Mouse (Mus musculus): ENCODE measurements around the gene Dnajc17. TPM values are rescaled to one million over a fixed set of nuclear protein-coding genes. Genes with fewer than 3 reads are reported as not detected.

The Dnajc17 gene
- total and polyA plus RNA-seq, 3 experiments, result 14.7 to 15.8 TPM; not detected in 1

- H3K27me3 ChIP-seq (ENCODE audit: control insufficient read depth in 1 of 2, insufficient read depth in 2 of 2, low read length in 2 of 2), result no peaks in the 10 kb centered on the region
- DNase-seq (ENCODE audit: low read depth, low spot score), result no peak
- no peak overlapping the region for H3K27ac ChIP-seq (ENCODE audit: control insufficient read depth, low read depth, low read length)
- no peaks in the 10 kb centered on the region for H3K79me2 ChIP-seq (ENCODE audit: control insufficient read depth, insufficient read depth, low read length, poor library complexity)
- TF ChIP-seq EP300 (IDR thresholded peaks at IDR 0.05; ENCODE audit: low read depth in 1 of 2, low read length in 2 of 2) (no peak), MEF2A (IDR thresholded peaks at IDR 0.05; ENCODE audit: extremely low read depth, insufficient replicate concordance, low read depth, low read length, poor library complexity, severe bottlenecking) (no peak), MAFK (IDR thresholded peaks at IDR 0.05; ENCODE audit: borderline replicate concordance, low read depth, low read length) (no peak), POLR2AphosphoS2 (IDR thresholded peaks at IDR 0.05; ENCODE audit: low read length) (no peak), UBTF (IDR thresholded peaks at IDR 0.05; ENCODE audit: borderline replicate concordance, insufficient read depth, low read depth, low read length) (no peak)
- H3K9me3 ChIP-seq (replicated peaks; ENCODE audit: insufficient read depth, low read length), result no peaks in the 10 kb centered on the region
- peaks cover 0 to 8% of the 10 kb centered on the region in 2 experiments; a peak in 2 of 4 replicates for H3K36me3 ChIP-seq (ENCODE audit: control insufficient read depth in 1 of 2, insufficient read depth in 2 of 2, low read length in 2 of 2)
- H3K4me3 ChIP-seq (ENCODE audit: control insufficient read depth in 1 of 2, insufficient read depth in 1 of 2, low read depth in 2 of 2, low read length in 2 of 2), result no peak overlapping the region
- no peak overlapping the region for H3K9ac ChIP-seq (ENCODE audit: control insufficient read depth, low read depth, low read length, poor library complexity, severe bottlenecking)
- H3K4me1 ChIP-seq (ENCODE audit: control insufficient read depth in 1 of 2, insufficient read depth in 2 of 2, low read length in 2 of 2), result peaks cover 4 to 16% of the 10 kb centered on the region in 2 experiments; a peak in 3 of 4 replicates
Measured at GRCm38 (mm10) chr2:119177384-119177939, 31.1 kb downstream of the Dnajc17 start.

- DNase-seq (ENCODE audit: low read depth, low spot score), result no peak
- H3K4me1 ChIP-seq (ENCODE audit: control insufficient read depth in 1 of 2, insufficient read depth in 2 of 2, low read length in 2 of 2), result peaks cover 4 to 22% of the 10 kb centered on the region in 2 experiments; a peak in 3 of 4 replicates
Measured at GRCm38 (mm10) chr2:119176761-119177160, 31.8 kb downstream of the Dnajc17 start.

GRCm38 (mm10) chr2:119175614-119176013 is 33.0 kb downstream of the Dnajc17 start:
- TF ChIP-seq HCFC1 (IDR thresholded peaks at IDR 0.05; ENCODE audit: low read depth, low read length) (no peak), USF2 (IDR thresholded peaks at IDR 0.05; ENCODE audit: borderline replicate concordance in 1 of 2, insufficient read depth in 1 of 2, low read depth in 1 of 2, low read length in 2 of 2) (no peak), MAZ (IDR thresholded peaks at IDR 0.05; ENCODE audit: low read depth, low read length) (no peak)
- Histone ChIP-seq H3K27me3 (ENCODE audit: control insufficient read depth in 1 of 2, insufficient read depth in 2 of 2, low read length in 2 of 2) (no peaks in the 10 kb centered on the region), H3K9ac (ENCODE audit: control insufficient read depth, low read depth, low read length, poor library complexity, severe bottlenecking) (no peak overlapping the region), H3K27ac (ENCODE audit: control insufficient read depth, low read depth, low read length) (no peak overlapping the region), H3K4me3 (ENCODE audit: control insufficient read depth in 1 of 2, insufficient read depth in 1 of 2, low read depth in 2 of 2, low read length in 2 of 2) (no peak overlapping the region), H3K4me1 (ENCODE audit: control insufficient read depth in 1 of 2, insufficient read depth in 2 of 2, low read length in 2 of 2) (peaks cover 5 to 27% of the 10 kb centered on the region in 2 experiments; a peak in 3 of 4 replicates), H3K36me3 (ENCODE audit: control insufficient read depth in 1 of 2, insufficient read depth in 2 of 2, low read length in 2 of 2) (peaks cover 0 to 11% of the 10 kb centered on the region in 2 experiments; a peak in 2 of 4 replicates), H3K79me2 (ENCODE audit: control insufficient read depth, insufficient read depth, low read length, poor library complexity) (no peaks in the 10 kb centered on the region), H3K9me3 (replicated peaks; ENCODE audit: insufficient read depth, low read length) (no peaks in the 10 kb centered on the region)
- DNase-seq (ENCODE audit: low read depth, low spot score), result no peak

More at GRCm38 (mm10) chr2:119176761-119177160, 31.8 kb downstream of the Dnajc17 start:
- Histone ChIP-seq H3K79me2 (ENCODE audit: control insufficient read depth, insufficient read depth, low read length, poor library complexity) (no peaks in the 10 kb centered on the region), H3K9me3 (replicated peaks; ENCODE audit: insufficient read depth, low read length) (no peaks in the 10 kb centered on the region), H3K36me3 (ENCODE audit: control insufficient read depth in 1 of 2, insufficient read depth in 2 of 2, low read length in 2 of 2) (peaks cover 0 to 11% of the 10 kb centered on the region in 2 experiments; a peak in 2 of 4 replicates), H3K4me3 (ENCODE audit: control insufficient read depth in 1 of 2, insufficient read depth in 1 of 2, low read depth in 2 of 2, low read length in 2 of 2) (no peak overlapping the region), H3K27me3 (ENCODE audit: control insufficient read depth in 1 of 2, insufficient read depth in 2 of 2, low read length in 2 of 2) (no peaks in the 10 kb centered on the region), H3K27ac (ENCODE audit: control insufficient read depth, low read depth, low read length) (no peak overlapping the region), H3K9ac (ENCODE audit: control insufficient read depth, low read depth, low read length, poor library complexity, severe bottlenecking) (no peak overlapping the region)
- TF ChIP-seq ZC3H11A (IDR thresholded peaks at IDR 0.05; ENCODE audit: low read depth, low read length) (no peak), ZKSCAN1 (IDR thresholded peaks at IDR 0.05; ENCODE audit: low read depth, low read length) (no peak), ETS1 (IDR thresholded peaks at IDR 0.05; ENCODE audit: low read depth, low read length) (no peak), MAZ (IDR thresholded peaks at IDR 0.05; ENCODE audit: low read depth, low read length) (no peak)

All from MEL (cell line).